Mouse (Mus musculus) heart, embryonic 12.5 days (tissue): ENCODE data around the gene Adss. TPM values are rescaled to one million over a fixed set of nuclear protein-coding genes. Genes with fewer than 3 reads are reported as not detected.

Experiments
- polyA plus RNA-seq: library from polyadenylated mRNA; unstranded; fragments of >200 nt; fragmentation: Nextera tagmentation; extraction: Ambion mirVana; gene quantifications from 2 replicates; pipeline ENCODE4 v1.2.1, GENCODE M21; 2016

Gene Adss
- polyA plus RNA-seq, 1 experiment from 2014 or later = 30.8 TPM

Other genes starting within 250 kb of the Adss start
- not detected in 2 replicates for gene 1700016C15Rik, start 66.7 kb downstream of the Adss start, polyA plus RNA-seq
- 0.12 and 0.29 TPM in 2 replicates for gene Catspere2, start 186.9 kb upstream of the Adss start, polyA plus RNA-seq